Mouse (Mus musculus) hindbrain, embryonic 15.5 days (tissue): ENCODE measurements around the gene Atp12a. TPM values are rescaled to one million over a fixed set of nuclear protein-coding genes. Genes with fewer than 3 reads are reported as not detected.
A peak's percentile ranks its signal among the peaks of the same experiment; 100 is the strongest.

ENCODE experiments used
- ATAC-seq: fragments of 200-750 bp; cut with Nextera tagmentation; 2 replicates; pipeline ENCODE4 v1.8.0; 2017; ENCODE audit warnings: low read depth, moderate number of reproducible peaks, moderate TSS enrichment; ENCODE audit not compliant: low FRiP score
- H3K27ac ChIP-seq: fragments of 300-500 bp; sonication (generic); replicated peaks from 2 replicates; pipeline ENCODE4 v1.5.1; 2015; ENCODE audit warnings: mild to moderate bottlenecking, inconsistent platforms
- H3K27me3 ChIP-seq: fragments of 300-500 bp; sonication (generic); 2 replicates; pipeline ENCODE4 v1.6.1; 2015; ENCODE audit warnings: control low read depth, inconsistent platforms
- H3K36me3 ChIP-seq: fragments of 300-500 bp; sonication (generic); 2 replicates; pipeline ENCODE4 v1.6.1; 2015; ENCODE audit warnings: control low read depth, inconsistent platforms
- H3K4me1 ChIP-seq: fragments of 300-500 bp; sonication (generic); replicated peaks from 2 replicates; pipeline ENCODE4 v1.6.1; 2015; ENCODE audit warnings: control low read depth, inconsistent platforms
- H3K4me2 ChIP-seq: fragments of 300-500 bp; sonication (generic); 2 replicates; pipeline ENCODE4 v1.6.1; 2015; ENCODE audit warnings: moderate library complexity, mild to moderate bottlenecking, inconsistent platforms
- H3K4me3 ChIP-seq: fragments of 300-500 bp; sonication (generic); 2 replicates; pipeline ENCODE4 v1.5.1; 2015; ENCODE audit warnings: mild to moderate bottlenecking, inconsistent platforms
- H3K9ac ChIP-seq: fragments of 300-500 bp; sonication (generic); 2 replicates; pipeline ENCODE4 v1.6.1; 2015; ENCODE audit warnings: inconsistent platforms
- H3K9me3 ChIP-seq: fragments of 300-500 bp; sonication (generic); 2 replicates; pipeline ENCODE4 v1.6.1; 2016; ENCODE audit warnings: control low read depth, inconsistent platforms
- WGBS: fragments of 180-500 bp; shearing (Covaris S2); methylation state at CpG from one replicate; pipeline ENCODE4 v1.1.7; 2015; 5-methylcytosine and 5-hydroxymethylcytosine counted together
- polyA plus RNA-seq: library from polyadenylated mRNA; unstranded; fragments of >200 nt; fragmentation: Nextera tagmentation; extraction: Ambion mirVana; gene quantifications from 2 replicates; pipeline ENCODE4 v1.2.1, GENCODE M21; 2015

Gene Atp12a
- polyA plus RNA-seq, 1 experiment from 2014 or later, result 0.25 TPM

DNA sequence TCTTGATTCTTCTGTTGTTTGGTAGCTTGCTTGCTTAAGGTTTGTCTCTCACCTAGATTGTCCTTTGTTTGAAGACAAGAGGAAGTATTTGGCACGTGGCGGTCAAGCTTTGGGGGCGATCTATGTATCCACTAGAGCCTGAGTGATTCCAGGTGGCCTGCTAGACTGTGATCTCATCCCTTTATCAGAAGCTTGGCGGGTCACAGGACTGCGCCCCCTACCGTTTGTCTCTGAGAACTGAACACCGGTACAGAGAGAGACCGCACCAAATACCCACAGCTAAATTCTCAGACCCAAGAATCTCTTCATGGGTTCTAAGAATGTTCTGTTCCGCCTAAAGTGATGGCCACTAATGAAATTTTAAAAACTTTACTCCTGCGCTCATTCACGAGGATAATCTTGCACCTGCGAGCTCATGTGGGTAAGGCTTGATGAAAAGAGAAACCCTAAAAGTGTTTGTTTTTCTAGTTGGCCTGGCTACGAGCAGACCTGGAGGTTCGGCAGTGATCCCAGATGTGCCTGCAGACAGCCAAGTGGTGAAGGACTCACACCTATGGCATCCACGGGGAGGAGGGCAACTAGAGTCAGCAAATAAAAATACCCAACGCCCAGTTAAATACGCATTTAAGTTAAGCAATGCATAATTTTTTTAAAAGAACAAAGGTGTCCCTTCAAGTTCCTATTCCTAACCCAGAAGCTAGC, 12.8 kb upstream of the Atp12a start:
- 45% methylated on average over 17 of the region's 17 CpGs for WGBS
- Histone ChIP-seq H3K9me3 (no peaks in the 10 kb centered on the region), H3K4me3 (no peak overlapping the region), H3K27me3 (no peaks in the 10 kb centered on the region), H3K36me3 (no peaks in the 10 kb centered on the region), H3K9ac (no peak overlapping the region), H3K4me1 (no peaks in the 10 kb centered on the region), H3K4me2 (no peak overlapping the region), H3K27ac (no peak overlapping the region)
- ATAC-seq, result no peak

GRCm38 (mm10) chr14:56354803-56355202, 10.1 kb upstream of the Atp12a start:
- Histone ChIP-seq H3K27ac (no peak overlapping the region), H3K4me2 (no peak overlapping the region), H3K9me3 (no peaks in the 10 kb centered on the region), H3K4me1 (no peaks in the 10 kb centered on the region), H3K9ac (no peak overlapping the region), H3K4me3 (no peak overlapping the region), H3K27me3 (no peaks in the 10 kb centered on the region), H3K36me3 (no peaks in the 10 kb centered on the region)
- no peak for ATAC-seq
- 71% methylated on average over 3 of the region's 3 CpGs for WGBS

DNA sequence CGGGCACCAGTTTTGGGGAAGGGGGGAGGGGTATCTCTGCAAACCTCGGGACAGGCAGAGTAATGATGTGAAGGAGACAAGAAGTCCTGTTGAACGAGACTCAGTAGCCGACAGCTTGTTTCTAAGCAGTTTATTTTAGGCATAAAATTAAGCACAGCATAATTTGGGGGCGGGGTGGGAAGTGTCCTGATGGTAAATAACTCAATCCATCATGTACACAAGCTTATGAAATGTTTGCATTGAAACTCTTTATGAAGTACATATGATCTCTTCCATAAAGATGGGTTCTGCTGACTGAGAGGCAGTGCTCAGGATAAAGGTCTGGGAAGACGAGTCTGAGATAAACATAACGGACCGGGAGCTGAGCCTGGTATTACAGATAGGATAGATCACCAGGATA, 9.5 kb upstream of the Atp12a start:
- H3K27me3 ChIP-seq, result no peaks in the 10 kb centered on the region
- no peak overlapping the region for H3K9ac ChIP-seq
- H3K36me3 ChIP-seq, result no peaks in the 10 kb centered on the region
- no peaks in the 10 kb centered on the region for H3K4me1 ChIP-seq
- no peak overlapping the region for H3K4me3 ChIP-seq
- H3K27ac ChIP-seq, result no peak overlapping the region
- 82% methylated on average over 8 of the region's 8 CpGs for WGBS
- H3K4me2 ChIP-seq, result no peak overlapping the region
- H3K9me3 ChIP-seq, result no peaks in the 10 kb centered on the region
- no peak for ATAC-seq

DNA sequence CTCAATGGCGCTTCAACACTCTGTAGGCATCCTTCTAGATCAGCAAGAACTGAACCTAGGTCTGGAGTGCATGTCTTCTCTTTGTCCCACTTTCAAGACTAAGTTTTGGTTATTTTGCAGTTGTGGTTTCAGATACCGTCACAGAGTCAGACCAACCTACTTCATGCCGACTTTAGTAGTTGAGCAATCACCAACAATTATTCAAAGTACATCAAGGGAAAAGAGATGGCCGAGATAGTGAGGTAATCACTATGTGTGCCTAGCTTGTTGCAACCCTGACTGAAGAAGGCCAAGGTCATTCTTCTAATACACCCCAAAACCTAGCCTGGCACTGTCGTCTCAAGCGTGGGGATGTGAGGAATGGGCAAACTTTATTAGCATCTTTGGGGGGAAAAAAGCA, 8.7 kb upstream of the Atp12a start:
- no peak for ATAC-seq
- Histone ChIP-seq H3K9ac (no peak overlapping the region), H3K27ac (no peak overlapping the region), H3K36me3 (no peaks in the 10 kb centered on the region), H3K4me2 (no peak overlapping the region), H3K4me1 (no peaks in the 10 kb centered on the region), H3K9me3 (no peaks in the 10 kb centered on the region), H3K4me3 (no peak overlapping the region), H3K27me3 (no peaks in the 10 kb centered on the region)
- 91% methylated on average over 6 of the region's 6 CpGs for WGBS

GRCm38 (mm10) chr14:56358422-56358821, 6.4 kb upstream of the Atp12a start:
- ATAC-seq, result no peak
- H3K9ac ChIP-seq, result no peak overlapping the region
- H3K4me2 ChIP-seq, result no peak overlapping the region
- WGBS, result 82% methylated on average over 7 of the region's 7 CpGs
- no peak overlapping the region for H3K4me3 ChIP-seq
- H3K27me3 ChIP-seq, result peaks cover 5% of the 10 kb centered on the region
- no peaks in the 10 kb centered on the region for H3K4me1 ChIP-seq
- no peak overlapping the region for H3K27ac ChIP-seq
- no peaks in the 10 kb centered on the region for H3K36me3 ChIP-seq
- no peaks in the 10 kb centered on the region for H3K9me3 ChIP-seq

- Histone ChIP-seq H3K4me3 (no peak overlapping the region), H3K4me2 (no peak overlapping the region), H3K36me3 (no peaks in the 10 kb centered on the region), H3K27me3 (peaks cover 12% of the 10 kb centered on the region), H3K4me1 (no peaks in the 10 kb centered on the region), H3K9ac (no peak overlapping the region), H3K9me3 (no peaks in the 10 kb centered on the region), H3K27ac (no peak overlapping the region)
- no peak for ATAC-seq
- WGBS, result 72% methylated on average over 6 of the region's 6 CpGs
These were observed 5.7 kb upstream of the Atp12a start for GRCm38 (mm10) chr14:56359131-56359530.

DNA sequence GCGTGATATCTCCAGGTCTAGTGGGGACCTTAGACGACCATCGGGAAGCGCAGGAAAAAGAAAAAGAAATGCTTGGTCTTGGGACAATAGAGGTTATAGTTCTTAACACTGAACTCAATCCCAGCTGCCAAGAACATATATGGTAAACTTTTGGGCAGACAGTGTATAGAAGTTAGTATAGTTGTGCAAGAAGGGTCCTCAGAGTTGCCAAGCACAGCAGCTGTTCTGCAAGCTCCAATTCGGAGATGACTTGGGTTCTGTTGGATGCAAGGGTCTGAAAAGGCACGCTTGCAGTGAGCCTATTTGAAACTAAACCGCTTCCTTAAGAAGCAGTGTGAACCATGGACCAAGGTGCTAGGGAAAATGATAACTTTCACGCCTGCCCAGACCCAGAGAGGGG, 424 bp downstream of the Atp12a start:
- Histone ChIP-seq H3K9ac (peak overlapping the region; percentile 39), H3K9me3 (no peaks in the 10 kb centered on the region), H3K4me1 (peaks cover 12% of the 10 kb centered on the region; the same call in 1 of the 2 replicates), H3K27ac (no peak overlapping the region), H3K4me3 (peak overlapping the region; percentile 48), H3K27me3 (peaks cover 50% of the 10 kb centered on the region), H3K4me2 (peak overlapping the region; percentile 90), H3K36me3 (no peaks in the 10 kb centered on the region)
- ATAC-seq, result no peak
- 40% methylated on average over 8 of the region's 8 CpGs for WGBS

GRCm38 (mm10) chr14:56366712-56367111, 1.8 kb downstream of the Atp12a start:
- no peak overlapping the region for H3K27ac ChIP-seq
- peaks cover 12% of the 10 kb centered on the region; the same call in 1 of the 2 replicates for H3K4me1 ChIP-seq
- no peak overlapping the region for H3K9ac ChIP-seq
- 27% methylated on average over 15 of the region's 15 CpGs for WGBS
- peaks cover 50% of the 10 kb centered on the region for H3K27me3 ChIP-seq
- H3K4me2 ChIP-seq, result no peak overlapping the region
- no peak overlapping the region for H3K4me3 ChIP-seq
- no peaks in the 10 kb centered on the region for H3K36me3 ChIP-seq
- H3K9me3 ChIP-seq, result no peaks in the 10 kb centered on the region
- no peak for ATAC-seq

GRCm38 (mm10) chr14:56368834-56369233, 4.0 kb downstream of the Atp12a start:
- Histone ChIP-seq H3K27ac (no peak overlapping the region), H3K36me3 (no peaks in the 10 kb centered on the region), H3K27me3 (peaks cover 41% of the 10 kb centered on the region), H3K9ac (no peak overlapping the region), H3K9me3 (no peaks in the 10 kb centered on the region), H3K4me3 (no peak overlapping the region), H3K4me2 (no peak overlapping the region), H3K4me1 (peaks cover 12% of the 10 kb centered on the region; the same call in 1 of the 2 replicates)
- WGBS, result 57% methylated on average over 3 of the region's 3 CpGs
- no peak for ATAC-seq

DNA sequence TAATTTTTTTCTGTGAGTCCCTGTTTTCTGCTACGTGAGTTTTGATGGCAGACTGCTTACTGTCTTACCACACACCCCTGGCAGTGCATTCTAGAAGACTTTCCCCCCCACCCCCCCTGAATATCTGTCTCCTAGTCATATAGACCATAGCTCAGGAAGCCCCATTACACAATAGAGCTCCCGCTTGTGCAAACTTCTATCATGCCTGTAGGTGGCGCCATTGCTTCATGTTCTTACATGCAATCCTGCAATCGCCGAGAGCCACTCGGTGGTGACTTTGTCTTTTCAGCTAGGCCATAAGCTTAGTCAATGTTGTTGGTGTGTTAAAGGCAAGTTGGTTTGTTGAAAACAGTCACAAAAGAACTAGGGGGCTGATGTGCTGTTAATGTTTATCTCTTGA, 10.9 kb downstream of the Atp12a start:
- Histone ChIP-seq H3K27ac (no peak overlapping the region), H3K9ac (no peak overlapping the region), H3K4me1 (no peaks in the 10 kb centered on the region), H3K27me3 (no peaks in the 10 kb centered on the region), H3K4me2 (no peak overlapping the region), H3K9me3 (no peaks in the 10 kb centered on the region), H3K36me3 (no peaks in the 10 kb centered on the region), H3K4me3 (no peak overlapping the region)
- under 1% methylated on average over 6 of the region's 6 CpGs for WGBS
- ATAC-seq, result peak; percentile 91

- Histone ChIP-seq H3K4me1 (no peaks in the 10 kb centered on the region), H3K4me2 (no peak overlapping the region)
These were observed 12.9 kb downstream of the Atp12a start for GRCm38 (mm10) chr14:56377745-56378144.

DNA sequence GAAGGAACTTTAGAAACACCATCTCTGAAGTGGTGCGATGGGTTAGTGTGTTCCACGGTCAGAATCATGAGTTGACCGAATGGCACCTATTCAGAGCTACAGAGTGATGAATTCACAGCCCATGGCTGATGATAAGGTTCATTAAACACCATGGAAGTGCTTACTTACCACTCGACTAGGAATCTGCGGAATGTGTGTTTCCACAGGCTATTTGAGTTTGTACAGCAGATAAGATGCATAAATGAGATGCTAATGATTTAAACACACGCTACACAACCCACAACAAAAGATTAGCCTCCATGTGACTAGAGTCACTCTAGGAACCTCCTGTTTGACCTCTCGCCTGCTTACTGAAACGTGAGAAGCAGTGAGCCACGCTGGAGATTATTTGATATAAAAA, 14.5 kb downstream of the Atp12a start:
- Histone ChIP-seq H3K4me3 (no peak overlapping the region), H3K4me1 (no peaks in the 10 kb centered on the region), H3K4me2 (no peak overlapping the region), H3K9ac (no peak overlapping the region), H3K27ac (no peak overlapping the region), H3K36me3 (no peaks in the 10 kb centered on the region), H3K9me3 (no peaks in the 10 kb centered on the region), H3K27me3 (no peaks in the 10 kb centered on the region)
- no peak for ATAC-seq
- WGBS, result 57% methylated on average over 9 of the region's 9 CpGs

More at GRCm38 (mm10) chr14:56377745-56378144, 12.9 kb downstream of the Atp12a start:
- Histone ChIP-seq H3K9me3 (no peaks in the 10 kb centered on the region), H3K27me3 (no peaks in the 10 kb centered on the region), H3K27ac (no peak overlapping the region), H3K4me3 (no peak overlapping the region), H3K9ac (no peak overlapping the region), H3K36me3 (no peaks in the 10 kb centered on the region)
- no peak for ATAC-seq

- WGBS, result 88% methylated on average over 4 of the region's 4 CpGs
These were observed 17.5 kb downstream of the Atp12a start for GRCm38 (mm10) chr14:56382366-56382765.

More at GRCm38 (mm10) chr14:56382366-56382765, 17.5 kb downstream of the Atp12a start:
- H3K4me3 ChIP-seq, result no peak overlapping the region
- H3K27me3 ChIP-seq, result no peaks in the 10 kb centered on the region
- no peaks in the 10 kb centered on the region for H3K36me3 ChIP-seq
- no peaks in the 10 kb centered on the region for H3K4me1 ChIP-seq
- H3K9ac ChIP-seq, result no peak overlapping the region
- ATAC-seq, result no peak
- no peak overlapping the region for H3K27ac ChIP-seq
- H3K9me3 ChIP-seq, result no peaks in the 10 kb centered on the region
- H3K4me2 ChIP-seq, result no peak overlapping the region
